Mouse (Mus musculus) kidney, postnatal 25 days (tissue): ENCODE measurements around the gene Gm11027.

Experiments used
- DNase-seq, 2 experiments: peaks; one replicate each; pipeline ENCODE4 v3.0.0; 2021; ENCODE audit warnings: mixed read lengths in 2 of 2

Gm11027 gene

DNA sequence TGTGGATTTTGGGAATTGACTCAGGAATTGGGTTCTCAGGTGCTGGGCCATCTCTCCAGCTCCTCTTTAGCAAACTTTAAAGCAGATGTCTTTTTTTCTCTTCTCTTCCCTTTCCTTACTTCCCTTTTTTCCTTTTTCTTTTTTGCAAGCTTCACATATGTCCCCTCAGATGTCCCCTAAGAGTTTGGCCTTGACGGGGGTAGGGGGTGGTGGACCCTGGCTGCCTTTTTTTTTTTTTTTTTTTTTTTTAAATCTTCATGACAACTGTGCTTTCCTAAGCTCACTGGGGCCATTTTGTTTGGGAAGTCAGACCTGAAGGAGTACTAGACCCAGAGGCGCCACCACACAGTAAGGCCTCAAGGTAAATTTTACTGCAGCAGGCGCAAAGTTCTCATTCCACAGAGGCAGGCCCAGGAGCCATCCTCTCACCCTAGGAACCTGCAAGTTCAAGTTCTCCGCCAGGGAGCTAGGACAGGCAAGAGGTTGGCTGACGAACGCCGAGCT, 5.0 kb downstream of the Gm11027 start:
- DNase-seq, result no peak

GRCm38 (mm10) chr12:116280653-116281364, 5.6 kb downstream of the Gm11027 start, which contains the start of gene Esyt2:
TSS of gene Esyt2 (plus strand) at chr12:116281196.
- DNase-seq, result peak; percentile 100

GRCm38 (mm10) chr12:116281427-116282281, 6.5 kb downstream of the Gm11027 start:
- DNase-seq, result peak; percentile 41 to 68

DNA sequence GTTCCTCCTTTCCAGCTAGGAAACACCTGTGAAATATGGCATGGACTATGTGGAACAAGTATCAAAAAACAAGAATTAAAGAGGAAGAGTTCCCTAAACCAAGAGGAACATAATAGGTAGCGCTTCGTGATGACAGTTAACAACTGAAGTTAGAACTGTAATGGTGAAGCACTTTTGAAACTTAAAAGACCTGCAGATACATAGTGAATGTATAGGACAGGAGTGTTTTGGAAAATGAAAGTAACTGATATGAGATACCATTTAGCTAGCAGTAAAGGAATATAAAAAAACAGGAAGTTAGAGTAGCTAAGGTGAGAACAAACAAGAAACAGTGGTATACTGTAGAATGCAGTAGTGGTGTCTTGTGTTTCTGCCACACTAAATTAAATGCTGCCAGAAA, 7.7 kb downstream of the Gm11027 start:
- DNase-seq, result no peak

DNA sequence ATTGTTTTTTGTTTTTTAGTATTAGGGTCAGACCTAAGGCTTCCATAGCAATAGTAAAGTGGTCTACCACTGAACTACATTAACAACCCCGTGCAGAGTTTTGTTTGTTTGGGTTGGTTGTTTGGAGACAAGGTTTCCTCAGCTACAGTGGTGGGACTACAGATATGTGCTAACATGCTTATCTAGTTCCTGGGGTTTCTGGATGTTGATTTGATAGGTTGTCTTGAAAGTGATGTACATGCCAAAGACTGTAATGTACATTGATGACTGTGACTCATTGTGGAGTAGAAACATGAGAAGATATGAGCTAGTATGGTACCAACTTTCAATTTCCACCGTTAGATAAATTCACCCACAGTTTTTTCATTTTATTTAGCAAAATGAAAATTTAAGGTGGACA, 8.3 kb downstream of the Gm11027 start:
- DNase-seq, result no peak

DNA sequence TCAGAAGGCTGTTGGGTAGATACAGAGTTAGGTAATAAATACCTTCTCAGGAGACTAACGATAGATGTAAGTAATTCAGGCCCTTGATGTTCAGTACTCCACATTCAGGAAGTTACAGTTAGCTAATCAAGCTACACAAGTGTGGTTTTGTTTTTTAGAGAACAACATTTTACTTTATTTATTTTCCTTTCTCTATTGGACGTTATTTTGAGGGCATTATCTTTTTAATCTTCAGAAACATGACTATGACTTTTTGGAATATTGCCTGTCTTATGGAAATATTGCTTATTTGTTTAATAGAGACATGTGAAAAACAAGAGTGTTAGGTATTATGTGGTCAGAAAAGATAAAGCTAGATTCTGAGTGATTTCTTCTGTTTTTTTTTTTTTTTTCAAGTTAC, 18.0 kb downstream of the Gm11027 start:
- DNase-seq, result no peak

- DNase-seq, result no peak
Measured at GRCm38 (mm10) chr12:116293599-116294292, 18.6 kb downstream of the Gm11027 start.

DNA sequence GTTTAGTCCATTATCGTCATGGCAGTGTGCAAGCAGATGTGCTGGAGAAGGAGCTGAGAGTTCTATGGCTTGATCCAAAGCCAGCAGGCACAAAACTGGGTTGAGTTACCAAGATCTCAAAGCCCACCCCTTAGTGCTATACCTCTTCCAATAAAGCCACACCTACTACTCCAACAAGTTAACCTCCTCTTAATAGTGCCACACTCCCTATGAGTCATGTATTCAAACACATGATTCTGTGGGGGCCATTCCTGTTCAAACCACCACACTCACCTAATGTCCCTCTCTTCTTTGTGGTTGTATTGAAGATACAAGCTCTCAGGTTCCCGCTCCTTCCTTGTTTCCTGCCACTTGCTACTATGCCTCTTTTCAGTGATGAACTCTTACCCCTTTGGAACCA, 24.7 kb downstream of the Gm11027 start:
- DNase-seq, result no peak

DNA sequence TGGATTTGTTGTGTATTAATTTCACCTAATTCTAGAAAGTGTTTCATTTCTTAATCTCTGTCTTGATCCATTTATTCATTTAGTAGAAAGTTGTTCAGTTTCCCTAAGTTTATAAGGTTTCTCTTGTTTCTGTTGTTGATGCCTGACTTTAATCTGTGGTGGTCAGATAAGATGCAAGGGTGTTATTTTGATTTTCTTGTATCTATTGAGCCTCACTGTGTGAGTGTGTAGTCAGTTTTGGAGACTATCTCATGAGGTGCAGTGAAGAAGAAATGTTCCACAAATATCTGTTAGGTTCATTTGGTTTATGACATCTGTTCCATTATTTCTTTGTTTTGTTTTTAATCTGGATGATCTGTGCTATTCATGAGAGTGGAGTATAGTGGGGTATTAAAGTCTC, 27.0 kb downstream of the Gm11027 start:
- no peak for DNase-seq

DNA sequence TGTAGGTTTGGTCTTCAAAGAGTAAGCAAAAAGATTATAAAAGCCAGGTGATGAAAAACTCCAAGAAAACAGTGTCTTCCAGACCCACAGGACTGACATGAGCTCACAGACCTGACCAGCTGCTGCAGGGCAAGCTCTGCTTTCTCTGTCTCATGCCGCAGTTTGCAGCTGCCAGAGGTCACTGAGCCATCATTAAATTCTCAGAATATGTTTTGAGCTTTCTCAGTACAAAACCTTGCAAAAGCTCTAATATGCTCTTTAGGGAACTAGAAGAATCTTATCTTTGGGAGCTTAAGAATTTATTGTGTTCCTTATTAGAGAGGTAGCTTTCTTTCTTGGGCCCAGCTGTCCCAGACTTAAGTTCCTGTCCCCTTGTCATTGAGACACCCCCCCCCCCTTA, 30.9 kb downstream of the Gm11027 start:
- DNase-seq, result peak in 1 of 2 experiments; percentile 9

GRCm38 (mm10) chr12:116307870-116308269, 32.7 kb downstream of the Gm11027 start:
- no peak for DNase-seq

DNA sequence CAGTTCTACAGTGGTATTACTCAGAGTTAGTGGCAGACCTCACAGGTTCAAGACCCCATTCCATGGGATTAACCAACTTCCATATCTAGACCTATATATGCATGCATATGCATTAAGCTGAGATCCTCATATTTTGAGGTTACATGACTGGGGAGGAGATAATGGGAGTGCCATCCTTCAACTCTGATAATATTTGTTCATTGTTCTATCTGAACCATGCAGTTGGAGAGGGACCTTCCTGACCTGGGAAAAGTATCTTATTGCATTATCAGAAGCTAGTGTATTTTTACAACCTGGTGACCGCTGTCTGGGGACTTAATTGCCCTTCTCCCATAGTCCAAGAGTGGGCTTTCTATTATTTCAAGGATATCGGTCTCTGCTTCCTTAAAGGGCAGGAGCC, 33.4 kb downstream of the Gm11027 start:
- DNase-seq, result no peak

DNA sequence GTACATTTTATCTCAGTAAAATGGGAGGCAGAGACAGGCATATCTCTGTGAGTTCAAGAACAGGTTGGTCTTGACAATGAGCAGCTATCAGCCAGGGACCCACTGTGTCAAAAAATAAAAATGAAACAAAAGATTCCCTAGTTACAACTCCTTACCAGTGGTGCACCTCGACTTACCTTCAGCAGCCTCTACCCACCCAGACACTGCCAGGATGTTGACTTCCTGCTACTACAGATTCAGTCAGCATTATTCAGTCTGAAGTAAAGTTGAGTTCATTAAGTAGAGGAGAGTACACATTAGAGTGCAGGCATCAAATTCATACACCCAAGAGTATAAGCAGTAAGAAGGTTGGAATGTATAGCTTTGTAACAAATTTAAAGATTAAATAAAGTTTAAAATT, 38.6 kb downstream of the Gm11027 start:
- no peak for DNase-seq

DNA sequence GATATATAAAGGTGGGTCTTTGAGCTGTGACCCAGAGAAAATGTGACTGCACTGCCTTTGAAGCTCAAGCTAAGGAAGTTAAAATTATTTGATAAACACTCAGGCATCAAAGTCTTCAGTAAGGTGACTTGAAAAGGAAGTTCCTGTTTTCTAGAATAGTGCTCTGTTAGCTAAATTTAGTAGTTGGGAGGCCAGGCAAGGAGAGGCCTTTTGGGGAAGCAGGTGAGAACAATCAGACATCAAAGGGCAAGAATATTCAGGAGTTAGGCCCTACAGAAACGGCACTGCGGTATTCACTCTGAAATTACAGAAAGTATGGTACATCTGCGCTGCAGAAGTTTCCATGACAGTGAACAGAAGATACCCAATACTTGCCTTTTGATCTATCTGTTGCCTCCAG, 40.3 kb downstream of the Gm11027 start:
- no peak for DNase-seq

DNA sequence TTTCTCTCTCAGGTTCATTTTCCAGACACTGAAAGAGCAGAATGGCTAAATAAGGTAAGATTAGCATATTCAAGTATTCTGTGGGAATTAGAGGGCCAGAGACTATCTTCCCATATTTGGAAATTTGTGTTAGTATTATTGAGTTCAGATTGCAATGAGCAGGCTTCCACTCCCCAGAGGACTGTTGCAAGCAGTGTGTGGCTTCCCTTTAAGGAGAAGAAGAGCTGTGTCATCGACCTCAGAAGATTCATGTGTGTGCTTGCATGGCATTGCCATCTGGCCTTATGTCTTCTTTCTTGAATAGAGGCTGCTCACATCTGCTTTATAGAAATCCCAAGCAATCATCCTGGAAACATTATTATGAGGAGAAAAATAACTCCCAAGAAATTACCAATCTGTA, 42.6 kb downstream of the Gm11027 start:
- DNase-seq, result no peak
